Mouse (Mus musculus) heart, postnatal 0 days (tissue): ENCODE measurements around the gene Krtap22-2.

Source experiments
- CTCF ChIP-seq: IDR thresholded peaks from 2 replicates; pipeline ENCODE4 v1.5.1; 2016; ENCODE audit warnings: antibody characterized with exemption, control low read depth, low read depth
- EP300 ChIP-seq: IDR thresholded peaks from 2 replicates; pipeline ENCODE4 v1.6.1; 2016; ENCODE audit warnings: antibody characterized with exemption, low read depth

- no peak for TF ChIP-seq EP300
- no peak for TF ChIP-seq CTCF
Measured at GRCm38 (mm10) chr16:89010659-89011058, at the start of gene Krtap22-2.
